Mouse (Mus musculus) cerebellum, adult 2 months (tissue): ENCODE measurements around the gene Oscar.

ENCODE experiments used
- CTCF ChIP-seq: fragments of 200-500 bp; IDR thresholded peaks from 2 replicates; pipeline ENCODE4 v1.5.1; 2011; ENCODE audit warnings: low read depth, mild to moderate bottlenecking, control low read depth, low read length, moderate library complexity, borderline replicate concordance; ENCODE audit not compliant: insufficient read depth
- POLR2A ChIP-seq: fragments of 200-500 bp; IDR thresholded peaks from 2 replicates; pipeline ENCODE4 v1.6.1; 2011; ENCODE audit warnings: low read length, control low read depth, borderline replicate concordance; ENCODE audit not compliant: insufficient read depth

DNA sequence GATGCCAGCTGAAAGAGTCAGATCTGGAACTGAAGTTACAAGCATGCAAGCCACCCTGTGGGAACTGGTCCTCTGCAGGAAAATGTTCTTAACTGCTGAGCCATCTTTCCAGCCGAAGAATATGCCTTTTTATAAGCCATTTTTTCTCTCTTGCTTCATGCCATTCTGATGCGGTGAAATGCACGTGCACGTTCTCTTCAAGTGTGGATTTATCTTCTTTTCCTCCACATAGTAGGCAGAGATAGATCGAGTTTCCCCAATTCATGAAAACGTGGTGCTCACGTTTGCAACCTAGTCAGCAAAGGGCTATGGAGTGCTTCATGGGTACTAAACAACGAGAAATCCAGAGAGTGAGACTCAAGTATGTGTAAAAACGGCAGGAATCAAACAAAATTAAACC lies 27.9 kb upstream of the Oscar start:
- TF ChIP-seq CTCF (no peak), POLR2A (no peak)
